Mouse (Mus musculus) cerebellum, adult 2 months (tissue): ENCODE measurements around the gene Lamb3.

ENCODE experiments used
- CTCF ChIP-seq: fragments of 200-500 bp; IDR thresholded peaks from 2 replicates; pipeline ENCODE4 v1.5.1; 2011; ENCODE audit warnings: low read depth, mild to moderate bottlenecking, control low read depth, low read length, moderate library complexity, borderline replicate concordance; ENCODE audit not compliant: insufficient read depth
- POLR2A ChIP-seq: fragments of 200-500 bp; IDR thresholded peaks from 2 replicates; pipeline ENCODE4 v1.6.1; 2011; ENCODE audit warnings: low read length, control low read depth, borderline replicate concordance; ENCODE audit not compliant: insufficient read depth

DNA sequence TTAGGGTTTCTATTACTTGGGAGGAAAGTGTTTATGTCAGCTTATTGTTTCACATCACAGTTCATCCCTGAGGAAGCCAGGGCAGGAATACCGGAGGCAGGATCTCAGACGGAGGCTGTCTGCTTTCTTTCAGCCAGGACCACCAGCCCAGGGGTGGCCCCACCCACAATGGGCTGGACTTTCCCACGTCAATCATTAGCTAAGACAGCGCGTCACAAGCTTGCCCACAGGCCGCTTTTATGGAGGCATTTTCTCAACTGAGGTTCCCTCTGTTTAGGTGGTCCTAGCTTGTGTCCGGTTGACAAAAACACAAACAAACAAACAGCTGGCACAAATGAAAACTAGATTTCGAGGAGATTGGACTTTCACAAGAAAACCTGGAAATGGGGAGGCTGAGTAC lies 174.9 kb downstream of the Lamb3 start:
- TF ChIP-seq CTCF: no peak
- no peak for TF ChIP-seq POLR2A
